Mouse (Mus musculus) erythroblast, adult 5-6 weeks (primary cell): ENCODE results near the gene Syngr3. TPM values are rescaled to one million over a fixed set of nuclear protein-coding genes. Genes with fewer than 3 reads are reported as not detected.

Experiments
- ATAC-seq: replicated peaks from 2 replicates; pipeline ENCODE4 v1.8.0; 2016; ENCODE audit warnings: moderate number of reproducible peaks, mild to moderate bottlenecking, moderate TSS enrichment, inconsistent platforms; ENCODE audit not compliant: poor library complexity, low FRiP score, severe bottlenecking
- total RNA-seq, 2 experiments: library from RNA; stranded (forward) in 1 of 2; stranded (reverse) in 1 of 2; fragments of 150-400 nt in 1 of 2; fragments of 200-764, 138-1000 nt in 1 of 2; gene quantifications; 2 replicates each; pipeline versions ENCODE4 v1.2.3 to v1.2.4; 2015 to 2017; ENCODE audit warnings: low replicate concordance in 2 of 2

Gene Syngr3
- total RNA-seq, 2 experiments from 2014 or later, result not detected

GRCm38 (mm10) chr17:24650070-24650616 lies 39.6 kb downstream of the Syngr3 start, which contains the start of gene Slc9a3r2:
Slc9a3r2 (minus strand) TSS chr17:24650327.
- no peak for ATAC-seq

GRCm38 (mm10) chr17:24649581-24650069 lies 40.1 kb downstream of the Syngr3 start:
- ATAC-seq, result no peak

GRCm38 (mm10) chr17:24648731-24649377 lies 40.9 kb downstream of the Syngr3 start:
- no peak for ATAC-seq

- ATAC-seq, result no peak
These were observed 42.3 kb downstream of the Syngr3 start for GRCm38 (mm10) chr17:24647493-24647892.

- no peak for ATAC-seq
These were observed 43.4 kb downstream of the Syngr3 start for GRCm38 (mm10) chr17:24646381-24646780.

- ATAC-seq, result no peak
These were observed 43.8 kb downstream of the Syngr3 start for GRCm38 (mm10) chr17:24645916-24646315.

- ATAC-seq, result no peak
These were observed 44.7 kb downstream of the Syngr3 start for GRCm38 (mm10) chr17:24644875-24645721.

- no peak for ATAC-seq
These were observed 45.6 kb downstream of the Syngr3 start for GRCm38 (mm10) chr17:24644030-24644715.

GRCm38 (mm10) chr17:24642791-24643343 lies 46.9 kb downstream of the Syngr3 start:
- ATAC-seq, result no peak

GRCm38 (mm10) chr17:24641944-24642343 lies 47.8 kb downstream of the Syngr3 start:
- no peak for ATAC-seq

- ATAC-seq, result no peak
These were observed 49.2 kb downstream of the Syngr3 start for GRCm38 (mm10) chr17:24640581-24640980.

- no peak for ATAC-seq
These were observed 49.6 kb downstream of the Syngr3 start for GRCm38 (mm10) chr17:24640119-24640518.

GRCm38 (mm10) chr17:24639571-24639988 lies 50.2 kb downstream of the Syngr3 start:
- no peak for ATAC-seq

GRCm38 (mm10) chr17:24638840-24639239 lies 50.9 kb downstream of the Syngr3 start:
- ATAC-seq, result no peak

GRCm38 (mm10) chr17:24638214-24638613 lies 51.5 kb downstream of the Syngr3 start:
- ATAC-seq, result no peak

GRCm38 (mm10) chr17:24636781-24637481 lies 52.8 kb downstream of the Syngr3 start:
- ATAC-seq, result no peak

- no peak for ATAC-seq
These were observed 54.1 kb downstream of the Syngr3 start for GRCm38 (mm10) chr17:24635694-24636093.
